Mouse (Mus musculus) small intestine, adult 2 months (tissue): ENCODE measurements around the gene Uvrag.

Experiments
- CTCF ChIP-seq: fragments of 200-500 bp; IDR thresholded peaks from 2 replicates; pipeline ENCODE4 v1.5.1; 2012; ENCODE audit warnings: low read depth, mild to moderate bottlenecking, control low read depth, inconsistent platforms, low read length, moderate library complexity, mixed read lengths; ENCODE audit not compliant: insufficient replicate concordance, insufficient read length; ENCODE audit errors: extremely low read depth
- POLR2A ChIP-seq: fragments of 200-500 bp; IDR thresholded peaks from 2 replicates; pipeline ENCODE4 v1.6.1; 2012; ENCODE audit warnings: low read depth, mild to moderate bottlenecking, control low read depth, inconsistent platforms, low read length, moderate library complexity

GRCm38 (mm10) chr7:99017224-99017844 lies 123.6 kb downstream of the Uvrag start:
- no peak for TF ChIP-seq POLR2A
- no peak for TF ChIP-seq CTCF
